Mouse (Mus musculus) layer of hippocampus, adult 9-10 months (tissue): ENCODE results near the gene Fip1l1.

Experiments used
- DNase-seq: peaks from one replicate; pipeline ENCODE4 v3.0.0; 2022; ENCODE audit warnings: low spot score

The Fip1l1 gene

DNA sequence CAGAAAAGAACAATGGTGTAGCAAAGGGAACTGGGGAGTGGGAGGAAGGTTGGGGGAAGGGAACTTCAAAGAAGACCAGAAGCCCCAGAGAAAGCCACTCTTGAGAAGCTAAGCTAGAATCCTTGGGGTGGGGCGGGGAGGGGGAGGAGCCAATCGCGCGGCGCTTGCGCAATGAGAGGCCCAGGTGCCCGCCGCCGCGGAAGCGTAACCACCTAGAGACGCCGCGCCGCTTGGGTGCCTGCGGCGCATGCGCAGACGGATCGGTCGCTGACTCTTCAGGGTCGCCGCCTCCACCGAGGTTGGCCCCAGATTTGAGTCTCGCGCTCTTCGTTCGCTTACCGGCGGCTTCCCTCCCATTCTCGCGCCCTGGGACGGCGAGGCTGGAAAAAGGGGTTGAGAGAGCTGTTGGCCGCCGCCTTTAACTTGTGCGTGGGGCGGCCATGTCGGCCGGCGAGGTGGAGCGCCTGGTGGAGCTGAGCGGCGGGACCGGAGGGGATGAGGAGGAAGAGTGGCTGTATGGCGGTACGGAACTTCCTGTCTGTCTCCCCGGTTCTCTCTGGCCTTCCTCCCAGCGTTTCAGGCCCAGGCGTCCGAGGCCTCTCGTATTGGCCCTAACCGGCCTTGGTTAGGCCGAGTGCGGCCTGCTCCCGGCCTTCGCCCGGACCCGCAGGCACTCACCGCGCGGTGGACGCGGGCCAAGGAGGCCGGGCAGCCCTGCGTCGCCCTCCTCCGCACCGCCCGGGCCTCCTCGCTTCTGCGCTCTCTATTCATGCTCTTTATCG lies at the start of gene Fip1l1:
Gene Fip1l1 (plus strand): TSS at position 210 of the 782 bp plus-strand sequence.
- DNase-seq = peak; percentile 63

DNA sequence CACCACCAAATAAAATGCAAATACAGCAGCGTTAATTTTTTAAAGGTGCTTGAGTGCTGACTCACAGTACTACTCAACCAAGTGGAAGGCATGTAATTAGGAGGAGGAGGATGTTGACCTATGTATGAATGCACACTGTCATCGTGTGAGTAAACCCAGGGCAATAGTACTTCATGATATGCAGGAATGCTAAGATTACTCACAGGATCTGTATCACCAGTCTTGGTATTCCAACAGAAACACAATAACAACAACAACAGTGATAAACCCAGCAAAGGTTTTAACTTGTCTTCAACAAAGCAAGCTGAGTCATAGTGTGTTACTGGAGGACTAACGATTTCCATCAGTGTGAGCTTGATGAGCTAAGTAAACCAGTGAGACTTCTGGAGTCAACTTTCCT lies 42.5 kb upstream of the Fip1l1 start:
- DNase-seq = no peak

DNA sequence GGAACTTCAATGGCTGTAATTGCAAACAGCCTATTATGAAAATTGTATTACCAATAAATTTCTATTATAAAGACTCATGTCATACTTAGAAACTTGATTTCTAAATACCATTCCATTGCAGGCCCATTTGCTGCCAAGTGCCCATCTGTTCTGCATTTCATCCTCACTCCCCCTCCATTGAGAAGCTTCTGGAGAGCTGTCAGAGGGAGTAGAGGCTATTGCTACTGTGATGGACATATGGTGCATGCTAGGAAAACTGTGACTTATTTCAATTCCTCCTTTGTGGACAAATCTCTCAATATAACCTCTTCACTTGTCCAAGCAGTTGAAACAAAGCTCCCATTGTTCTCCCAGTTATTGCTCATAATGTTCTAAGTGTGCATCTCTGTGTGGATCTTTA lies 23.6 kb upstream of the Fip1l1 start:
- DNase-seq = peak; percentile 21

DNA sequence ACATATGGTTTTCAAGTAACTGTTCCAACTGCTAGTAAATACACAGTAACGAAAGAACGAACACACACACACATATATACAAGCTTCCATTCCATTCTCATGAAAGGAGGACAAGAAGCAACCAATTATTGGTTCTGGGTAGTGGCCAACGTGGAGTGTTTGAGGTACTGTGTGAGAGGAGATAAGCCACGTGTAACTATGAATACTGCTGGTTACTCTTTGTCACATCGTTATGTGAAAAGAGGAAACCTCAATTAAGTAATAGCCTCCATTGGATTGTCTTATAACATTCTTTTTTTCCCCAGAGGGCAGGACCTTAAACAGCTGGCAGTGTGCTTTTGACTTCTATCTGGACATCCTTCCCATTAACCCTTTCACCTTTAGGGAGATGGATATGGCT lies 8.2 kb upstream of the Fip1l1 start:
- no peak for DNase-seq

DNA sequence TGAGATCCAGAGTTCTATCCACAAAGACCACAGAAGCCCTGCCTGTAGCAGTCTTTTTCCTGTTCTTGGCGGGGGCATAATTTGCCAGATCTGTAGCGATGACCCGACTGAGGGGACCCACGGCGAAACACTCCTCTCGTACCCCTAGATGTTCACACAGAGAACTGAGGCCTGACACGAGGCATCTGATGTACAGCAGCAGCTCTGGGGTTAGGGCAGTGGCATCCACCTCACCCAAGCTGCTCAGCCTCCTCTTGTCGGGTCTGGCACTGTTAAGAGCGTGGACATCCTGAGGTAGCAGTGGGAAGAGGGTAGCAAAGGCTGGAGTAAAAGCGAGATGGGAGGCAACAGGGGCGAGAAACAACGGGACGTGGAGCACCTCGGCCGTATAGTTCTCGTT lies 4.5 kb upstream of the Fip1l1 start:
- no peak for DNase-seq

DNA sequence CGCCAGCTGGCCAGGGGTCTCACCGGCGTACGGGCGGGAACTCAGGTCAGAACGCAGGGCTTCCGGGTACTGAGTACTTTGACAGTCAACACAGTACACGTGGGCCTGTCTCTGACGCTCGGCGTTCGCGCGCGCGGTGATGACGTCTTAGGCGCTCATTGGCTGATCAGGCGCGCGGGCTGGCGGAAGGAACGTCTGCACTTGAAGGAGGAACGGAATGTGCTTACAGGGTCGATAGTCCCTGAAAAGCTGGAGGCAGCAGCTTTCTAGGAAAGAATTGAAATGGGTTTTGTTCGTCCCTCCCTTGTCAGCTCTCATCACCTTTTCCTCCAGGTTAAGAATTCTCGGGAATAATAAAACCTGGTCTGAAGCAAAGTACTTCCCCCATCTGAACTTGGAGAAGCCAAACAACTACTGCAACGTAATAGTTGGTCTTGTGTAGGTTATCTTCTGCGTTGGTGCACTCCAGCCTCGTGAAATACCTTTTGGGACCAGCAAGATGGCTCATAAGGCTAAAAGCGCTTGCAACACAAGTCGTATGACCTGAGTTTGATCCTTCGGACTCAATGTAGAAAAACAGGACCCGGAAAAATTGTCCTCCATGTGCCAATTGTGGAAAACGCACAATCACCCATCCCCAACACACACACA lies 3.5 kb upstream of the Fip1l1 start, which contains the start of gene Scfd2:
Gene Scfd2 (minus strand): TSS at position 130 of the 651 bp plus-strand sequence.
- DNase-seq = peak; percentile 90

DNA sequence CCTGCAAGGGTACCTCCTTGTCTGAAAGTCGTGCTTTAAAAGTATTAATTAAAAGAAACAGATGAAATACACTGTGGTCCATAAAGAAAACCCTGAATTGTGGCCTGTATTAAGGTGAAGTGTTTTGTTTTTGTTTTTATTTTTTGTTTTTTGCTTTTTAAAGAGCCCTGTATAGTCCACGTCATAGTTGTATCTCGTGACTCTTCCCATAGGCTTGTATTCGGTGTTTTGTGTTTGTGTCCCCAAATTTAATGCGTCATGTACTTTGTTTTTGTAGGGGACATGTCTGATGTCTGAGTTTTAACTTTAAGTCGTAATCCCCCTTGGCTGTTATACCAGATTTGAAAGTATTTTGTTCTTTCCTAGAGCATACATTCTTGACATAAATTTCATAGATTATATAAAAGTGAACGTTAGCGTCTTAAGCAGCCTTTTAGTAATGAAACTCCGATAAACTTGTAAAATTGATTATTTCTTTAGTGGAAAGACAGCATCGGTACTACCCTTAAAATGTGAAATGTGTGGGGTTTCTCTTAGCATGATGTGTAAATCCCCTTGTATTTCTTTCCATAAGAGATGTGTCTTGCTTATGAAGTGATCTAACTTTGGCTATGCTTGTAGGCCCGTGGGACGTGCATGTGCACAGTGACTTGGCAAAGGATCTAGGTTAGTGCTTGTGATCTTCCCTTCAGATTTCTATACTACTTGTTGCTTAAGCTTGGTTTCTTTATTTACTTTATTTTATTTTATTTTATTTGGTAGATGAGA lies 1.1 kb downstream of the Fip1l1 start:
- DNase-seq = no peak

DNA sequence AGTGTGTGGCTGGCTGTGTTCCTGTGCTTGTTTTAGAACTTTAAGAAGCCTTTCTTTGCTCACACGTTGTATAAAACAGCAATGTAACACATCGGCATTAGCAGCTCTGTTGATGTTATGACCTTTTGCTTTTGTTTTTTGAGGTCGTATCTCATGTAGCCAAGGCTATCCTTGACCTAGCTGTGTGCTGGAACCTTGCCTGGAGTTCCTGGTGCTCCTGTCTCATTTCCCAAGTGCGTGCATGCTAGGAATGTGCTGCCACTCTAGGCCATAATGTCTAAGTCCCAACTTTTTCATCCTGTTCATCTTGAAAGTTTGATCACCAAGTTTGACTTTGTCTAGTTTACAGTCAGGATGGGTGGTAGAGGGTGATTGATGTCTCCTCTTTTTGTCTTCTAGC lies 10.4 kb downstream of the Fip1l1 start:
- no peak for DNase-seq

DNA sequence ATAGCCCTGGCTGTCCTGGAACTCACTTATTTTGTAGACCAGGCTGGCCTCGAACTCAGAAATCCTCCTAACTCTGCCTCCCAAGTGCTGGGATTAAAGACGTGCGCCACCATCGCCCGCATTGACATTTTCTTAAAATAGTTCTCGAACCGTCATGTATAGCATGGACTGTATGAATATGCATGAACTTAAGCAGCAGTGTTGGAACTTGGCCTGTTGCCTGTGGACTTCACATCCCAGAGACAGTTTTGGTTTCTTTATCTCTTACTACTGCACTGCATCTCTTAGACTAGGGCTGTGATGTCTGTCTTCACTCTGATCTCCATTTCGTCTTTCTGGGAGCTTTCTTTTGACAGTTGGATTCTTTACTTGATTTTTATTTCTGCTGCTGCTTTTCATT lies 14.3 kb downstream of the Fip1l1 start:
- DNase-seq = no peak

DNA sequence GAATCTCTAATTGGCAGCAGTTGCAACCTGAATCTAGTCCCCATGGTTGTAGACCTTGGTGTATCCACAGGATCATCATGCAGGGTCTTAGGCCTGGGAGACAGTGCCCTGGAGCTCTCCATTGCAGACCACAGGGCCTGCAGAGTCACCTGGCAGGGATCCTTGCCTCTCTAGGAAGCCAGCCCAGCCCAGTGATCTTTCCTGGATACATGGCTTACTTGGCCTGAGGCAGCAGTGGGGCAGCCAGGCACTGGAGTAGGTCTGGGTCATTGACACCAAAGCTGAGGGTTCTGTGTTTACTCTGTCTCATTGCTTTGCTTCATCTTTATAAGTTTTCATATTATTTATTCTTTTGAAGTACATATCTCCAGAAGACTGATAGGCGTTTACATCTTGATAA lies 25.9 kb downstream of the Fip1l1 start:
- no peak for DNase-seq

DNA sequence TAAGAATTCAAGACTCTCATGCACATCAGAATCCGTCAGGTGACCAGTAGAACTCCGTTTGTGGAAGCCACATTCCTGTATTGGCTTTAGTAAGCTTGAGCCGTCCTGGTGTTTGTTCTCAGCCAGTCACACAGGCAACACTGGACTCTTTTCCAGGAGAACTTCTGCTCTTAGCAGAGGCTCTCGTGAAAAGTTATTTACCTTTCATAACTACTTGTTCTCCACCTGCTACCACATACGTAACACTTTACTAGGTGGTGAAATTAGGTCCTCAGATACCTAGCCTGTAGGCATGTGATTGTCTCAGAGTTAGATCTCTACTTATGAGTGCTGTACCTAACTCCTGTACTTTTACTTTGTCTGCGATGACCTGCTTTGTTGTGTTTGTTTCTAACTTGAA lies 36.5 kb downstream of the Fip1l1 start:
- no peak for DNase-seq

DNA sequence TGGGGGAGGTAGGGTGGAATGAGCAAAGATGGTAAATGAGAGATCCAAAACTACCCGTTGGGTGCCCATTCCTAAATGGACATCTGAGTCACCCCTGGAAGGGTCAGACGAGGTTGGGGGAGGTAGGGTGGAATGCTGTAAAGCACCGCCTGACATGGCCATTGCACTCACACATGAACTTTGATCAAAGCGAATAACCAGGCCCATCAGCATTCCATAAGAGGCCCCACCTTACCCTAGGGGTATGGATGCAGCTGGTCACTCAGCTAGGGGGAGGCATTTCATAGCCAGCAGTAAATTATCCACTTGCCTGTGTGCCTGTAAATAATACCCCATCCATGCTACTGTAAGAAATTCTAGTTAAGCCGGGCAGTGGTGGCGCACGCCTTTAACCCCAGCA lies 53.9 kb downstream of the Fip1l1 start:
- DNase-seq = no peak

DNA sequence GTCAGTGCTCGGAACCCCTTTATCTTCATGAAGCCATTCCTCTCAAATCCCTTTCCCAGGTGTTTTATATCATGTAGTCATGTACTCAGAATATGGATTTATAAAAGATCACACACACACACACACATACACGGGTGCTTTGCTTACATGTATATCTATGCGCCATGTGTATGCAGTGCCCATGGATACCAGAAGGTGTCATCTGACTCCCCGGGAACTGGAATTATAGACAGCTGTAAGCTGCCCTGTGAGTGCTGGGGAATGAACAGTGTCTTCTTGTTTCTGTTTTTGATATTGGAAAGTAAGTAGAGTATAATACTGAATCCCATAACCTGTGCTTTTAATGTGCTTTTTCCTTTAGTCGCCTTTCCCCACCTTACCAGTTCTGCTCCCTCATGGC lies 56.2 kb downstream of the Fip1l1 start:
- DNase-seq = no peak

DNA sequence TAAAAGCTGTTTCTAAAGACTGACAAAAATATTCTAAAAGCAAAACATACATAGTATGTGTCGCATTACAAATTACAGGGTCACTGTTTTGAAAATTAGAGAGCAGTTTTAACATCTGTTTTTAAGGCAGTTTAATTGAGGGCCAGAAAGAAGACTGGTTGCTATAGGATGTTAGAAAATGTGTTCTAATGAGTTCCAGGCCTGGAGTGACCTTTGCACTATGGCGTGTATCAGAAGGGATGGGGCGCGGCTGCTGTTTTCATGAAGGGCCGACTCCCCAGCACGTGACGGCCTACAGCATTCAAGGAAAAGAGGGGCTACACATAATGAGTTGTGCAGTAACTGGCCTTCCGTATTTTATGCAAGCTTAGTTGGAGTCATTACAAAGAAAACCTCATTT lies 57.9 kb downstream of the Fip1l1 start:
- DNase-seq = no peak

DNA sequence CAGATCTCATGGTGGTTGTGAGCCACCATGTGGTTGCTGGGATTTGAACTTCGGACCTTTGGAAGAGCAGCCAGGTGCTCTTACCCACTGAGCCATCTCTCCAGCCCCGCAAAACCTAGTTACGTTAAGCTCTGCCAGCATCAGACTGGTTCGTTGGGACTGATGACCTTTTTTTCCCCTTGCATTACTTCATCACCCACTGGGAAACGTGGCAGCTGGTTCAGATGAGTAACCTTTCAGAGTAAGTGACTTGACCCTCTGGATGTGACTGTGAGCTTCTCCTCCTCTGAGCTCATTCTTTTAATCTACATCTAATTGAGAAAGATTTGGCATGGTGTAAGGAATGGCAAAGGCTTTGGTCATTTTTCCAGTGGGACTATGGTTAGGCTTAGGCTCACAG lies 64.8 kb downstream of the Fip1l1 start:
- DNase-seq = no peak

DNA sequence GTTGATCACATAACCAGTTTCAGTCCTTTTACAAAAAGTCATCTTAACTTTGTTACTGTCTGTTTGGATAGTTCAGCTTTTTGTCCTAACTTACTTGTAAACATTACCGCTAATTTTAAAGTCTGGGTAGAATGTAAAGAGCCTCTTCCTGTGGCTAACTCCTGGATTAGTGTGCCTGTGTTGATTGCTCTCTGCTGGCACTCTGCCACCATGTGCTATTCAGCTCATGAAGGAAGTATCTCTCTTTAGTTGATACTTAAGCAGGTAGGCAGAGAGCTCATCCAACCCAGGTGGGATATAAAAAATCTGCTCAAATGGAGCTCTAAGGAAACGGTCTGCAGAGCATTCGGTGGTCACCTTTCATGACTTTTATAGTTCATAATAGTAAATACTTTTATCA lies 65.9 kb downstream of the Fip1l1 start:
- no peak for DNase-seq

DNA sequence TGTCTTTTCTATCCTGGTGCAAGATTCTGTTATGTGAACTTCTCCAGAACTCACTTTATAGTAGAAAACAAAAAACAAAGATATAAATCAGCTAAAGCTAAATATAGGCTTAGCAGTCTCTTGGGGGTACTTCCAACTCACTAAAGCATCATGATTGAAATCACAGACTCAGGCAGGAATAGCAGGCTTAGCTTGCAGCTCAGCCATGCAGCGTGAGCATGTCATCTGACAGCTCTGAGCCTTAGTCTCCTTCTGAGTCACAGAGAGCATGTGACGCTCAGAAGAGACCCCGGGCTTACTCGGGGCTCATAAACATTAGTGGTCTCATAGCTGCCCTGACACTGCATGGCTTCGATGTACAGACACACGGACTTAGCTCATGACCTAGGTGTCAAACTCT lies 66.7 kb downstream of the Fip1l1 start:
- no peak for DNase-seq

DNA sequence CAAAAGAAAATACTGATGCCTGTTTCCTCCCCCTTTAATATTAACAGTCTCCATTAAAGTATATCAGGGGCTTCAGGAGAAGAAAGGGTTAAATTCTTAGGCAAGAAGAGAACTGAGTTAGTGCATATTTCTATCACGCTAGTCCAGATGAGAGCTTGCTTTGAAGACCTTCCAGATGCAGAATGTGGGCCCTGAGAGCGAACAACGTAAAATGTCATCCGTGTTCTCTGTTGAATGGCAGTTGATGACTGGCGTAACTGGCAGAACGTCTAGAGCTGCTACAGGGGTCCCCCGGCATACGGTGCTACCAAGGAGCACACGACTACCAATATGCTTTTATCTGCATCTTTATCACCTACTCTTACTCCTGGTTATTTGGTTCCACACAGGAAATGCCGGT lies 67.1 kb downstream of the Fip1l1 start:
- DNase-seq = no peak

DNA sequence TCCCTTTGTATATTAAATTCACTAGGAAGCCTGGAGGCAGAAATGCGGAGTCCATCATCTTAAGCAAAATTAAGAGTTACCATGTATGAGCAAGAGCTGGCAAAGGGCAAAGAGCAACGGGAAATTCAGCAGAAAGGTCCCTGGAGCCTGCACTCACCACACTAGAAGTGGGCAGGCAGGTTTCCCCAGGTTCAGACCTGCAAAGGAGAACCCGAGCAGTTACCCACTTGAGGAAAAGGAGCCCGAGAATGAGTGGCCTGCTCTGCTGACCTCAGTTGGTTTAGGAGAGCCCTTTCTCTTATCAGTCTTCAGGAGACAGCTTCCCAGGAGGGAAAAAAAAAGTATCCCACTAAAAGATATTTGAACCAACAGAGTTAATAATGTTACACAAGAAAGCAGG lies 68.1 kb downstream of the Fip1l1 start:
- DNase-seq = no peak

DNA sequence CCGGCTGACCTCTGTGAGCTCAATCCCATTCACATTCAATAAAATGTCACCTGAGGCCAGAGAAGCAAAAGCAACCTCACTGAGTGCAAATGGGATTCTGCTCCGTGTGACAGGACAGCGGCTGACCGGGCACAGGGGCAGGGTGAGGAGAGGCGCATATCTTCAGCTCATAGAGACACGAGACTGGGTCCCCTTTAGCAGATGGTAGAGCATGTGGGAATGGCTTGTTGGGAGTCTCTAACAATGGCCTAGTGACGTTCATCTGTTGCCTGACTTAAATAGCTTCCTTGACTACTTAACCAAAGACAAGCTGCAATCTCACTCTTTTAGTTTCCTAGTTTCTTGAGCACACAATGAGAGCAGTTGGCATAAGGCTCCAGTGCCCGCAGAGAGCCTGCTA lies 71.0 kb downstream of the Fip1l1 start:
- no peak for DNase-seq

DNA sequence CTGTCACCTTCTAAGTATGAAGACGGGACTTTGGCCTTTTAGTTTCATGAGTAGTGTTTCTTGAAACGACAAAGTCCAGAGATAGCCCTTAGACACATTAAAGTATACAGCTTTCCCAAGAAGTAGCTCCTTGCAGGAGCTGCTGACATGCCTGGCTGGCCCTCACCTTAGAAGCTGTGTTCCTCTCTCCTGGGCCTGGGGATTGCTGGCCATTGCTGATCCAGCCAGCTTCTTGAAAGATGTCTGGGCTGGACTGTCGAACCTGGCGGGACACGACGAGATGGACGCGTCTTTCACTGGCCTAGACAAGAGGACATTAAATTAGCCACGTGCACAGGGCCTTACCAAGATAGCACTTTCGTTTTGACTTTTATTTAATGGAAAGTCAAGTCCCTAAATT lies 75.3 kb downstream of the Fip1l1 start:
- DNase-seq = no peak

DNA sequence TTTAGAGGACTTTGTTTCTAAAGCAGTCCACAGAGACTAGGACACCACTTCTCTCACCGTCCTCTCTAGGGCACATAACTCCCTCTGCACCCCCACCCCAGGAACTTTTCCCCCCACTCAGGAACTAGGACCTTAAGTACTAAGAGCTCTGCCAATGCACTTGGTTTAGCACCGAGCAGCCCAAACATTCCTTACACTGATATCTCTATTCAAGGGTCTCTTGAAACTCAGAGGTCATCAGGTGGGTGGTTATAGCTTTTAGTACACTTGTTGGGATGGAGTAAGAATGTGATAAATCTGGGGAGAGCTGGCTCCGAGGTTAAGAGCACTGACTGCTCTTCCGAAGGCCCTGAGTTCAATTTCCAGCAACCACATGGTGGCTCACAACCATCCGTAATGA lies 77.5 kb downstream of the Fip1l1 start:
- no peak for DNase-seq

DNA sequence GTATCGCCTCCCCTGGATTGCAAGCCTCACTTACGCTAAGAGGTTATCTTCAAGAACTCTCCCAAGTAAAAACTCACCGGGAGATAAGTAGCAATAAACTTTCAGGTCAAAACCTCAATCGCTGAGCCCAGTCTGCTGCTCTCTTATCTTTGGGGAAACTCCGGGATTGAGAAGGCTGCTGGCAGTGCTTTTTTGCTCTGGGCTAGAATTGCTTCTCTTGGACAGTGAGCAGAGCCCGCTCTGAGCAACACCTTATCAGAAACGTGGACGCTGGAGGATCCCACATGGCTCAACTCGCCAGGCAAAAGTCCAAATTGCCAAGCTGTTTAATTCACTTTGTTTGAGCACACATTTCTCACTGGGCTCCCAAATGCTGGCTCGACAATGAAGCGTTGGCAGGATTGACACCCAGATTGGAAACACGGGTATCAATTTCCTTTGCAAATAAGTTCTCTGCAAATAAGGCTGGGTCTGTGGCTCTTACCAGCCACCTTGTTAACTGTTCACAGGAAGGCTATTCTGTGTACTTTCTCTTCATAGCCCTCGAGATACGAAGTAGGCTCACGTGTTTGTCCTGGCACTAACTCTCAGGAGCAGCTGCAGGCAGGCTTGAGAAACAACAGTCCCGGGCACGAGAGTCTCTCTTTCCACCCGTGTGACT lies 78.4 kb downstream of the Fip1l1 start:
- DNase-seq = peak; percentile 6
